Mouse (Mus musculus): ENCODE results near the gene Bicc1. TPM values are rescaled to one million over a fixed set of nuclear protein-coding genes. Genes with fewer than 3 reads are reported as not detected.

The Bicc1 gene
- total RNA-seq, 2 experiments from 2014 or later = 6.9 to 7.0 TPM

GRCm38 (mm10) chr10:71123974-71124373 lies 35.5 kb downstream of the Bicc1 start:
- DNase-seq = no peak
- intact Hi-C loops (cut with DNase I) = no loop called here

GRCm38 (mm10) chr10:71123395-71123794 lies 36.1 kb downstream of the Bicc1 start:
- intact Hi-C loops (cut with DNase I) = no loop called here

GRCm38 (mm10) chr10:71122480-71122879 lies 37.0 kb downstream of the Bicc1 start:
- DNase-seq = no peak
- intact Hi-C loops (cut with DNase I) = no loop called here

More at GRCm38 (mm10) chr10:71123395-71123794, 36.1 kb downstream of the Bicc1 start:
- DNase-seq = no peak

- DNase-seq = no peak
- intact Hi-C loops (cut with DNase I) = no loop called here
Observed at GRCm38 (mm10) chr10:71120769-71121165, 38.7 kb downstream of the Bicc1 start.

GRCm38 (mm10) chr10:71120121-71120768 lies 39.3 kb downstream of the Bicc1 start:
- intact Hi-C loops (cut with DNase I) = no loop called here

GRCm38 (mm10) chr10:71119120-71119847 lies 40.2 kb downstream of the Bicc1 start:
- intact Hi-C loops (cut with DNase I) = loop anchor here (10.0 kb wide), 1 partner anchor 96 kb away; no protein-coding TSS in a partner anchor
- no peak for DNase-seq

More at GRCm38 (mm10) chr10:71120121-71120768, 39.3 kb downstream of the Bicc1 start:
- no peak for DNase-seq

- intact Hi-C loops (cut with DNase I) = loop anchor here (10.0 kb wide), 1 partner anchor 97 kb away; no protein-coding TSS in a partner anchor
- no peak for DNase-seq
Observed at GRCm38 (mm10) chr10:71117766-71118165, 41.7 kb downstream of the Bicc1 start.

GRCm38 (mm10) chr10:71114260-71114920 lies 45.1 kb downstream of the Bicc1 start:
- intact Hi-C loops (cut with DNase I) = loop anchor here (10.0 kb wide), 1 partner anchor 100 kb away; no protein-coding TSS in a partner anchor
- DNase-seq = no peak

- DNase-seq = no peak
- intact Hi-C loops (cut with DNase I) = no loop called here
Observed at GRCm38 (mm10) chr10:71106491-71107205, 52.9 kb downstream of the Bicc1 start.

GRCm38 (mm10) chr10:71104791-71105190 lies 54.7 kb downstream of the Bicc1 start:
- intact Hi-C loops (cut with DNase I) = no loop called here
- no peak for DNase-seq

- no peak for DNase-seq
- intact Hi-C loops (cut with DNase I) = no loop called here
Observed at GRCm38 (mm10) chr10:71100815-71101499, 58.5 kb downstream of the Bicc1 start.

- no peak for DNase-seq
- intact Hi-C loops (cut with DNase I) = no loop called here
Observed at GRCm38 (mm10) chr10:71094707-71095254, 64.7 kb downstream of the Bicc1 start.

GRCm38 (mm10) chr10:71093312-71093711 lies 66.2 kb downstream of the Bicc1 start:
- intact Hi-C loops (cut with DNase I) = no loop called here
- no peak for DNase-seq

- no peak for DNase-seq
- intact Hi-C loops (cut with DNase I) = no loop called here
Observed at GRCm38 (mm10) chr10:71087359-71087716, 72.2 kb downstream of the Bicc1 start.

- intact Hi-C loops (cut with DNase I) = no loop called here
- DNase-seq = no peak
Observed at GRCm38 (mm10) chr10:71086571-71087358, 72.7 kb downstream of the Bicc1 start.

GRCm38 (mm10) chr10:71082986-71083385 lies 76.5 kb downstream of the Bicc1 start:
- intact Hi-C loops (cut with DNase I) = no loop called here
- no peak for DNase-seq

- no peak for DNase-seq
- intact Hi-C loops (cut with DNase I) = no loop called here
Observed at GRCm38 (mm10) chr10:71078856-71079255, 80.6 kb downstream of the Bicc1 start.

- intact Hi-C loops (cut with DNase I) = no loop called here
- DNase-seq = no peak
Observed at GRCm38 (mm10) chr10:71065009-71065408, 94.5 kb downstream of the Bicc1 start.

- intact Hi-C loops (cut with DNase I) = no loop called here
- DNase-seq = no peak
Observed at GRCm38 (mm10) chr10:71064576-71064975, 94.9 kb downstream of the Bicc1 start.
